Mouse (Mus musculus): ENCODE measurements around the gene Zkscan8.

- TF ChIP-seq POLR2A (IDR thresholded peaks at IDR 0.05; ENCODE audit: low read depth, low read length), result no peak
- no peak for TF ChIP-seq CTCF (IDR thresholded peaks at IDR 0.05; ENCODE audit: extremely low read depth, insufficient read depth, insufficient read length, insufficient replicate concordance)
These were observed 784 bp downstream of the Zkscan8 start for GRCm38 (mm10) chr13:21530136-21530535.
